Mouse (Mus musculus): ENCODE measurements around the gene Zranb3. TPM values are rescaled to one million over a fixed set of nuclear protein-coding genes. Genes with fewer than 3 reads are reported as not detected.

Zranb3 gene
- polyA plus RNA-seq, 1 experiment: 1.3 TPM

GRCm38 (mm10) chr1:128098309-128098708 is 4.5 kb downstream of the Zranb3 start:
- H3K36me3 ChIP-seq (ENCODE audit: control insufficient read depth, insufficient read depth, low read length): no peaks in the 10 kb centered on the region
- no peak for TF ChIP-seq CTCF (conservative IDR thresholded peaks at IDR 0.05; ENCODE audit: insufficient read depth, insufficient read length, low read depth, low read length)
- TF ChIP-seq POLR2A (IDR thresholded peaks at IDR 0.05; ENCODE audit: low read depth, low read length): no peak
- 88% methylated on average over 1 of the region's 1 CpGs for WGBS

GRCm38 (mm10) chr1:128094686-128095085 is 8.2 kb downstream of the Zranb3 start:
- H3K4me1 ChIP-seq (ENCODE audit: control insufficient read depth, insufficient read depth, low read length): no peaks in the 10 kb centered on the region
- H3K4me3 ChIP-seq (ENCODE audit: insufficient read depth, low read depth, low read length): no peak overlapping the region
- no peak for TF ChIP-seq POLR2A (IDR thresholded peaks at IDR 0.05; ENCODE audit: low read depth, low read length)
- no peak for TF ChIP-seq CTCF (conservative IDR thresholded peaks at IDR 0.05; ENCODE audit: insufficient read depth, insufficient read length, low read depth, low read length)
- no peaks in the 10 kb centered on the region for H3K27me3 ChIP-seq (replicated peaks; ENCODE audit: control insufficient read depth, insufficient read depth, low read length)
- no peak overlapping the region for H3K27ac ChIP-seq (ENCODE audit: insufficient read depth, low read depth, low read length)
- DNase-seq: no peak
- WGBS: 100% methylated on average over 2 of the region's 2 CpGs
- H3K36me3 ChIP-seq (ENCODE audit: control insufficient read depth, insufficient read depth, low read length): no peaks in the 10 kb centered on the region

More at GRCm38 (mm10) chr1:128098309-128098708, 4.5 kb downstream of the Zranb3 start:
- H3K4me1 ChIP-seq (ENCODE audit: control insufficient read depth, insufficient read depth, low read length): no peaks in the 10 kb centered on the region
- H3K27ac ChIP-seq (ENCODE audit: insufficient read depth, low read depth, low read length): no peak overlapping the region
- no peaks in the 10 kb centered on the region for H3K27me3 ChIP-seq (replicated peaks; ENCODE audit: control insufficient read depth, insufficient read depth, low read length)
- no peak for DNase-seq
- no peak overlapping the region for H3K4me3 ChIP-seq (ENCODE audit: insufficient read depth, low read depth, low read length)

GRCm38 (mm10) chr1:128082800-128083199 is 20.0 kb downstream of the Zranb3 start:
- TF ChIP-seq POLR2A (IDR thresholded peaks at IDR 0.05; ENCODE audit: low read depth, low read length) (no peak), CTCF (conservative IDR thresholded peaks at IDR 0.05; ENCODE audit: insufficient read depth, insufficient read length, low read depth, low read length) (no peak)
- H3K27me3 ChIP-seq (replicated peaks; ENCODE audit: control insufficient read depth, insufficient read depth, low read length): no peaks in the 10 kb centered on the region
- H3K36me3 ChIP-seq (ENCODE audit: control insufficient read depth, insufficient read depth, low read length): no peaks in the 10 kb centered on the region
- DNase-seq: peak; percentile 62
- WGBS: 79% methylated on average over 7 of the region's 7 CpGs
- no peak overlapping the region for H3K4me3 ChIP-seq (ENCODE audit: insufficient read depth, low read depth, low read length)
- H3K27ac ChIP-seq (ENCODE audit: insufficient read depth, low read depth, low read length): no peak overlapping the region
- H3K4me1 ChIP-seq (ENCODE audit: control insufficient read depth, insufficient read depth, low read length): peaks cover 4% of the 10 kb centered on the region; the same call in 1 of the 2 replicates

DNA sequence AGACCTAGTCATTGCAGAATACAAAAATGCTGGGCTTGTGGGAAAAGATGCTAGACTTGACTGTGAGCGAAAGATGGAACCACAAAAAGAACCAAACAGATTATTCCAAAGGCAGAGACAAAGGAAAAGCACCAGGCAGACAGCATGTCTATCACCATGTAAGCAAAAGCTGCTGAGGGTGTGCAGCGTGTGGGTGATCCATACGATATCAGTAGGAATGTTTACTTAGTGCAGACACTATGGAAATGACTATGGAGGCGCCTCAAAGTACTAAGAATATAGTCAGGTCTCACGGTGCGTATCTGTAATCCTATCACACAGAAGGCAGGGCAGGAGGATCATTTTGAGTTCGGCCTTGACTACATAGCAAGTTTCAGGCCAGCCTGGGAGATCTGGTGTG is 21.0 kb downstream of the Zranb3 start:
- Histone ChIP-seq H3K27ac (ENCODE audit: insufficient read depth, low read depth, low read length) (no peak overlapping the region), H3K4me3 (ENCODE audit: insufficient read depth, low read depth, low read length) (no peak overlapping the region), H3K36me3 (ENCODE audit: control insufficient read depth, insufficient read depth, low read length) (no peaks in the 10 kb centered on the region), H3K27me3 (replicated peaks; ENCODE audit: control insufficient read depth, insufficient read depth, low read length) (no peaks in the 10 kb centered on the region), H3K4me1 (ENCODE audit: control insufficient read depth, insufficient read depth, low read length) (peaks cover 4% of the 10 kb centered on the region; the same call in 1 of the 2 replicates)
- DNase-seq: no peak
- TF ChIP-seq POLR2A (IDR thresholded peaks at IDR 0.05; ENCODE audit: low read depth, low read length): no peak
- 93% methylated on average over 7 of the region's 7 CpGs for WGBS

GRCm38 (mm10) chr1:128080936-128081696 is 21.7 kb downstream of the Zranb3 start:
- H3K27me3 ChIP-seq (replicated peaks; ENCODE audit: control insufficient read depth, insufficient read depth, low read length): no peaks in the 10 kb centered on the region
- WGBS: 77% methylated on average over 5 of the region's 5 CpGs
- peak; percentile 8 for DNase-seq

GRCm38 (mm10) chr1:128078646-128079045 is 24.2 kb downstream of the Zranb3 start:
- WGBS: 96% methylated on average over 1 of the region's 1 CpGs
- no peak overlapping the region for H3K4me3 ChIP-seq (ENCODE audit: insufficient read depth, low read depth, low read length)
- no peak for DNase-seq
- H3K4me1 ChIP-seq (ENCODE audit: control insufficient read depth, insufficient read depth, low read length): peaks cover 4% of the 10 kb centered on the region; the same call in 1 of the 2 replicates
- H3K36me3 ChIP-seq (ENCODE audit: control insufficient read depth, insufficient read depth, low read length): no peaks in the 10 kb centered on the region
- TF ChIP-seq POLR2A (IDR thresholded peaks at IDR 0.05; ENCODE audit: low read depth, low read length) (no peak), CTCF (conservative IDR thresholded peaks at IDR 0.05; ENCODE audit: insufficient read depth, insufficient read length, low read depth, low read length) (no peak)
- H3K27me3 ChIP-seq (replicated peaks; ENCODE audit: control insufficient read depth, insufficient read depth, low read length): no peaks in the 10 kb centered on the region
- H3K27ac ChIP-seq (ENCODE audit: insufficient read depth, low read depth, low read length): no peak overlapping the region

More at GRCm38 (mm10) chr1:128080936-128081696, 21.7 kb downstream of the Zranb3 start:
- Histone ChIP-seq H3K36me3 (ENCODE audit: control insufficient read depth, insufficient read depth, low read length) (no peaks in the 10 kb centered on the region), H3K4me3 (ENCODE audit: insufficient read depth, low read depth, low read length) (no peak overlapping the region), H3K27ac (ENCODE audit: insufficient read depth, low read depth, low read length) (no peak overlapping the region), H3K4me1 (ENCODE audit: control insufficient read depth, insufficient read depth, low read length) (peaks cover 4% of the 10 kb centered on the region; the same call in 1 of the 2 replicates)
- no peak for TF ChIP-seq CTCF (conservative IDR thresholded peaks at IDR 0.05; ENCODE audit: insufficient read depth, insufficient read length, low read depth, low read length)
- no peak for TF ChIP-seq POLR2A (IDR thresholded peaks at IDR 0.05; ENCODE audit: low read depth, low read length)

GRCm38 (mm10) chr1:128077788-128078187 is 25.1 kb downstream of the Zranb3 start:
- Histone ChIP-seq H3K36me3 (ENCODE audit: control insufficient read depth, insufficient read depth, low read length) (no peaks in the 10 kb centered on the region), H3K4me1 (ENCODE audit: control insufficient read depth, insufficient read depth, low read length) (peaks cover under 1% of the 10 kb centered on the region; the same call in 1 of the 2 replicates), H3K27me3 (replicated peaks; ENCODE audit: control insufficient read depth, insufficient read depth, low read length) (no peaks in the 10 kb centered on the region), H3K27ac (ENCODE audit: insufficient read depth, low read depth, low read length) (no peak overlapping the region), H3K4me3 (ENCODE audit: insufficient read depth, low read depth, low read length) (no peak overlapping the region)
- WGBS: 91% methylated on average over 2 of the region's 2 CpGs
- no peak for DNase-seq
- TF ChIP-seq CTCF (conservative IDR thresholded peaks at IDR 0.05; ENCODE audit: insufficient read depth, insufficient read length, low read depth, low read length) (no peak), POLR2A (IDR thresholded peaks at IDR 0.05; ENCODE audit: low read depth, low read length) (no peak)
